Mouse (Mus musculus) c-Kit-negative CD71-positive TER-119-positive erythroid progenitor cells, embryonic 14.5 days (primary cell): Measurements from ENCODE around the gene Rin3.

Experiments used
- DNase-seq: peaks from one replicate; pipeline ENCODE4 v3.0.0-alpha.2; 2013; ENCODE audit warnings: low read depth, low spot score

Rin3 gene

DNA sequence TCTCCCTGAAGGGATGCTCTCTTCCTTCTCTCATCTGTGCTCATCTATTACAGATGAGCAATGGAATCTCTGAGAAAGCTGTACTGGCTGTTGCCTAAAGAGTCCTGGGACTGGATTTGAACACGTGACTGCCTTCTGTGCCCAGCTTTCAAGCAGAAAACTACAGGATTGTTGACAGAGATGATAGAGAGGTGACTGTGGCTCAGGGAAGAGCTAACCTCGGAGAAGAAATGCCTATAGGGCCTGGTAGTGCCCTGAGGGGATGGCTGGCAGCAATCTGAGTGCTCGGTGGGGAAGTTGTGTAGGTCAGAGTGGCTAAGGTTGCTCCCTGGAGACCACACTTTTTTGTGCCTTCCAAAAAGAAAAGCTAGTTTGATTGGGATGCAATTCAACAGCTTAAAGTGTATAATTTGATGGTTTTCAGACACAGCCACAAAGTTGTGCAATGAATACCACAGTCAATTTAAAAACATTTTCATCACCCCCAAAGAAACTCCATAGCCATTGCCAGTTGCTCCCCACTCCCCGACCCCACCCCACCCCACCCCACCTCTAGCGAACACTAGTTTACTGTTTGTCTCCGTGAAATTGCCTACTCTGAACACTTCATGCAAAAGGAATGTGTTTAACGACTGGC, 1.9 kb upstream of the Rin3 start:
- DNase-seq = no peak

DNA sequence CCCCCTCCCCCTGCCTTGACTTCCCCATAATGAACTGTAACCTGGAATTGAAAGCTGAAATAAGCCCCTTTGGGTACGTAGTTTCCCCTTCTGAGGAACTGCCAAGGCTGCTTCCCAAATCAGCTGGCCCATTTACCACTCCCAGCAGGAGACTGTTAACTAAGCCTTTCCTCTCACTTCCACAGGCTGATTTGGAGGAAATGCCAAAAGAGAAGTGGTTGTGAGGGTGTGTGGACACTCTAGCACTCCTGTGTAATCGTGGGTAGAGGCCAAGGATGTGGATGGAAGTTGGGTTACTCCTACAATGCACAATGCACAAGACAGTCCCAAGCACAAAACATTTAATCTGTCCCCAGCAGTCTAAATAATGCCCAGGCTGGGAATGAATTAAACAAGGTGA, 722 bp upstream of the Rin3 start:
- DNase-seq = no peak

DNA sequence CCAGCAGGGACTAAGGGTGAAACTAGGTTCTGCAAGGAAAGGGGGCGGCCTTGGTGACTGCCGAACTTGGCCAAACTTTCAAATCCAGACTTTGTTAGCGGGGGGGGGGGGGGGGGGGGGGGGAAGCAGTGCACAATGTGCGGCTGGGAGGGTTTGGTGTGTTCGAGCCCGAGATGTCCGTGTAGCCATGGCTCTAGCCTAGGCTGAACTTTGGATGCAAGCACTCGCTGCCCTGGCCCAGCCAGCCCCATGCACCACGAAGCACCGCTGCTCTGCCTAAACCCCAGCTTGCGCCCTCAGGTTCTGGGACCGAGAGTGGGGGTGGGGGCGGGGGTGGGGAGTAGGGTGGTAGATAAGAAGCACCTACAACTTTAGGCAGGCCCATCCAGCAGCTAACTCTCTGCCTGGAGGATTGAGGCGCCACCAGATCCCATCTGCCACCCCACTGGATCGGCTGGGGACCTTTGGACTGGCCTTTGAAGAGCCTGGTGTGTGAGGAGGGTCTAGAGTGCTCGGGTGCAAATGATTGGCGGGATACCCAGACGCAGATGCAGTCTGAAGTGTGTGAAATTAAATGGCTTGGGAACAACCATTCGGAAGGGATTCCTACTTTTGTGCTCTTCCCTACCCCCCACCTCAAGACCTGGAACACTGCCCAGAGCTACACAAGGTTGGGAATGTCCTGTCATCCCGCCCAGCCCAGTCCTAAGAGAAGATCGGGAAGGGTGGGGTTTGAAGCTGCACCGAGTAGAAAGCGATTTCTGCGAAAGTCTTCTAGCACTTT, 827 bp downstream of the Rin3 start:
- DNase-seq = no peak

DNA sequence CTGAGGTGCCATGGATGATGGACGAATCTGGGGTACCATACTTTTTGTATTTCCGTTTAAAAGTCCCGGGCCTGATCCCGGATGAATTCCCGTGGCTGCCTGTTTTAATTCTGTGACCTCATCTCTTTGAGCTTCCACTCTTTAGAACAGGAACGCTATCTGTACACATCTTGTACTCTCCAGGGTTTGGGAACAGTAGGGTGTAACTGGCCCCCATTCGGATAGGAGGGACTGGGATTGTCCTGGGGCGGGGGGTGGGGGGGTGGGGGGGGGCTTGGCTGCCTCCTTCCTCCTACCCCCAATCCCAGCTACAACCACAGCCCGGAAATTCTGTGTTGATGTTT, 1.4 kb downstream of the Rin3 start:
- no peak for DNase-seq

DNA sequence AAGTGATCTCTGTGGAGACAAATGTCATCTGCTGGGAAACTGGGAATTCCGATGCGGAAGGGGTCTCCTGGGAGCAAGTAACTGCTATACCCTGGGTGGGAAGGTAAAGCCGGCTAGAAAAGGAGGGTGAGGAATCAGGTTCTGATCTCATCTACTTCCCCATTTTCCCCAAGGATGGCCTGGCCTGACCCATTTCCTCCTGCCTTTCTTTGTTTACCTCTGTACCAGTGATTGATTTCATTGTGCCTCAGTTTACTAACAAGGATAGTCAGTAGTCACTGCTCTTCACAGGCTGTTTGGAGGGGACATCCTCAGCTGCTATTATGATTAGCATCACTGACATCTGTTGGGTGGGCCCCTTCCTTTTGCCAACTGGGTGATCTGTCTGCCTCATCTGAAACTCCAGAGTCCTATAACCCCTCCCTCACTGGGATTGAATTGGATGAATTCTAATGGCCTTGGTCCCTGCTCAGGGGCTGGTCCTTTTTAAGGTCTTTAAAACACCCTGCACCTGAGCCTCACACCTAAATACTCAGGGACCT, 1.8 kb downstream of the Rin3 start:
- DNase-seq = no peak

DNA sequence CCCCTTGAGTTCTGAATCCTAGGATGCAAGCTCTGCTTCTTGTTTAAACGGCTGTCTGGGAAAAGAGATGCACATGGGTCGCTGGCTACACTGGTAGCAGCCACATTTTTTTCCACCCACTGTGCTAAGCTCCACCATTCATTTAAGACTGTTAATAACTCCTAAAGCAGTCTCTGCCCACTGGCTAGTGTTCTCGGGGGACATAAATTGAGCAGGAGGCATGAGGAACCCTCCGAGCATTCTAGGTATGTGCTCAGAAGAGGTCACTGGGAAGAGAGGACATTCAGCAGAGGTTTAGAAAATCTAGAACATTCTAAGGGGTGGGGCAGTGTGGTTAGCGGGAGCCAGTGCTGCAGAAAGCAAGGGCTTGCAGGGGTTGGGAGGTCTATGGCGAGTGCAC, 2.5 kb downstream of the Rin3 start:
- no peak for DNase-seq

DNA sequence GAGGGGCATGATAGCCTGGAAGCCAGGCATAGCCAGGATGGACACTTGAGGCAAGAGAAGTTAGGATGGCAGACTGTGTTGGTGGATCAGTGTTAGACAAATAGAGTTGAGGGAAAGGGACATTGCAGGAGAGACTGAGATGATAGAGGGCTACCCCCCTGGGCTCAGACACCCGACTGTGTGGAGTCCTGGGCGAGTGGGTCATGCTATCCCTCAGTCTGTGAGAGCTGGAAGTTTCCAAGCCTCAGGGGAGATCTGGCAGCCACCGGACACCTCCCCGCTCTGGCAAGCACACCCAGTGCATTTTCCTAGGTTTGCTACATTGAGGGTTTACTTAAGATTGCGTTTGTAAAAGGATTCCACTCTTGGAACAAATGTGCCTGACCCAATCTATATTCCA, 2.9 kb downstream of the Rin3 start:
- DNase-seq = no peak

DNA sequence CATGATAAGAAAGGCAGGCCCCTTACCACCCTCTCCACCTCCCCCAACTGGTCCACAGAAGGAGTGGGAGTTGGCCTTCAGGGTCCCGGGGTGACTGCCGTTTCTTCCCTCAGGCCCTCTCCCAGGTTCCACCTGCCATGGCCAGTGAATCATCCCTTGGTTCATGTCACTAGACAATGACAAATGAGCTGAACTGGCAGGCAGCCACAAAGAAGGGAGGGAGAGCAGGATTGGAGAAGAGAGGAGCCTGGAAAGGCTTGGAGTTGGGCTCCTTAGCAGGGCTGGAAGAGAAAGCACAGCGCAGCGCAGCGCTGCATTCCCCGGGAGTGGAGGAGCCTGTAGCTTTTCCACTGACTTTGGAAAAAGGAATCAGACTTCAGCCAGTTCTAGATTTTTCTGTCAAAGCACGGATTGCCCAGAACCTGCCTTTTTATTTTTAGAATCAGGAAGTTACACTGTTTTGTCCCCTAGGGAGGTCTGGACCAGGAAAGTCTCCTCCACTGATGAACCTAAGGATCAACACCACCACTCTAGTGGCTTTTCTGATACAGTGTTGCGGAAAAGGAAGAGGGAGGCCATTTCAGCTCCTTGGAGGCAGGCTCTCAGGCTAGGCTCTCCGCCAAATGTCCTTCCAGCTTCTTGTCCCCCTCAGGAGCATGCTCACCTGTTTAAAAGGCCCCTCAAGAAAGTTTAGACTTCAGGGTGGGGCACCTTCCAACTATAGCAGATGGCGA, 4.0 kb downstream of the Rin3 start:
- DNase-seq = no peak

DNA sequence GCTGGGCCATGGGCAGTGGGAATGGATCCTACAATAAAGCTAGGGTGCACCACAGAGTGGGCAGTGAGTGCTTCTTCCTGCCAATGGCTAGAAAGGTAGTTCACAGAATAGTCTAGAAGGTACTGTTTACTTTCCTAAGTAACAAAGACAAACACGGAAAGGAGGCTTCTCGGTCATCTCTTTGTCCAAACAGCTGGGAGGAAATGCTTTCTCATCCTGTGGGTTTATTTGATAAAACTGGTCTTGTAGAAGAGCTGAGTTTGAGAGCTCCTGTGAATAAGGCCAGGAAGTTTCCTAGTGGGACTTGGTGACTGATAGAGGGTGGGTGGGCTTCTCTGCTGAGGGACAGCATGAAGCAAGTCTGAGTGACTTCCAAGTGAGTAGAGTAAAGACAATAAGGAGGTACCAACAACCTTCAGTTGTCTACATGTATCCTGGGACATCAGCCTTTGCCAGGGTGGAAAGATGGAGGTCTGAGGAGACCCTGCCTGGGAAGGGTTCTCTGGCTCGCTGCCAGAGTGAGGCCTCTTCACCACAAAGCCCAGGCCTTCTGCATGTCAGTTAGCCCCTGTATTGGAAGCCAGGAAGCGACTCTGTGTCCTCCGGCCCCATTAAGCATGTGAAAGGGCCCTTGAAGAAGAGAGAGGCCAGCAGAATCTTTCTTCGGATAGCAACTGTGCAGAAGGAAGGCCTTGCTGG, 5.2 kb downstream of the Rin3 start:
- DNase-seq = no peak

DNA sequence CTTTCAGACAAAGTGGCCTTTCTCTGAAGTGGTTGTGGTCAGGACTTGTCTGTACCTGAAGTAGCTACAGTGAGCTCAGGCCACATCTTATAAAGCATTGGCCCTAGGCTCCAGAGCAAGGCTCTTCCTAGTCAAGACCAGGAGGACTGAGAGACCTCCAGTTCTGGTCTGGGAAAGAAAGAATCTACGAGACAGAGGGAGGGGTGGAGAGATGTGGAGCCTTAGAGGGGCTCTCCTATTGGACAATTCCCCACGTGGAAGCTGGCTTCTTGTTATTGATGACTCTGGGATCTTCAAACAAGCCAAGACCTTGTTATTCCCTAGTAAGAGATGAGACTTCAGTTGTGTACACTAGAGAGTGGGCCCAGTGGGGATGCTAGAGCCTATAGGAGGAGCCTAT, 6.0 kb downstream of the Rin3 start:
- no peak for DNase-seq

DNA sequence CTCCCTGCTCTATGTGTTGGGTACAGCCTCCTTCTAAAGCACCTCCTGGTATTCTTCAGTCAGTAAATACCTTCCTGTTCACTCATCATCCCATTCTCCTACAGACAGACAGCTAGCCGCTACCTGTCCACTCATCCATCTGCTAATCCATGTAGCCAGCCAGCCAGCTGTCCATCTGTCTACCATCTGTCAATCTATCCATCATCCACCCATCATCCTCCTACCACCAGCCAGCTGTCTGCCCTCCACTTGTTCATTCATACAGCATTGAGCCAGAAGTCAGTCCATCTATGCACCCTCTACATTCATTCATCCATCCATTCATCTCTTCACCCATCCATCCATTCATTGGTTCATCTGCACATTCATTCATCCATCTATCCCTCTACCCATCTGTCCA, 6.7 kb downstream of the Rin3 start:
- no peak for DNase-seq

DNA sequence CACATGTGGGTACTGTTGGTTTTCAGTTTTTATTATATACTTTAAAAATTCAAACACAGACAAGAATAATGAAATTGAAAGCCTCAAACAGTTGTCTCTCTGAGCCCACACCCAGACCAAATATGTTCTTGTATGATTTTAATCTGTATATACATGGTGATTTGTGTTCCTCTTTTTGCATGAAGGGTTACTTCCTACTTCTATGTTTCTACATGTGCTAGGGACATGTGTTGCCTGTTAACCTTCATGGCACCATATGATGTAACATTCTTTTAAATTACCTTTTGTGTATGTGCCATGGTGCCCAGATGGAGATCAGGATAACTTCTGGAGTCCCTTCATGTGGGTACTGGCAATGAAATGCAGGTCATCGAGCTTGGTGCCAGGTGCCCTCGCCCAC, 7.8 kb downstream of the Rin3 start:
- no peak for DNase-seq

DNA sequence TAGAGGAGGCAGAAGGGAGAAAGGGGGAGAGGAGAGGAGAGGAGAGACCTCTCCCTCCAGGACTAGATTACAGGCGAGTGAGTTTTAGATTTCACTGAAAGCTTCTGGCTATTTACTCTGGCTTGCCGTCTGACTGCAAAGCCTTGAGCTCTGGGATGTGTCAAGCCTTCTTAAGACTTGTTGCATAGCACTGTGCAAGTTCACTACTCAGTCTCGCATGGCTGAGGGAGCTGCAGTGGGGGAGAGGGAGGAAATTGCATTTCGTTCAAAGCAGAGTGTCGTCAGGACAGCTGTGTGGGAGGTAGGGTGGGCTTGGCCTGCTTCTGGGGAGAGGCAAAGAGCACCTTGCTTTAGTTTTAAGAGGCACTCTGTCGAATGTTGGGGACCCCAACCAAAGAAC, 8.8 kb downstream of the Rin3 start:
- DNase-seq = no peak

DNA sequence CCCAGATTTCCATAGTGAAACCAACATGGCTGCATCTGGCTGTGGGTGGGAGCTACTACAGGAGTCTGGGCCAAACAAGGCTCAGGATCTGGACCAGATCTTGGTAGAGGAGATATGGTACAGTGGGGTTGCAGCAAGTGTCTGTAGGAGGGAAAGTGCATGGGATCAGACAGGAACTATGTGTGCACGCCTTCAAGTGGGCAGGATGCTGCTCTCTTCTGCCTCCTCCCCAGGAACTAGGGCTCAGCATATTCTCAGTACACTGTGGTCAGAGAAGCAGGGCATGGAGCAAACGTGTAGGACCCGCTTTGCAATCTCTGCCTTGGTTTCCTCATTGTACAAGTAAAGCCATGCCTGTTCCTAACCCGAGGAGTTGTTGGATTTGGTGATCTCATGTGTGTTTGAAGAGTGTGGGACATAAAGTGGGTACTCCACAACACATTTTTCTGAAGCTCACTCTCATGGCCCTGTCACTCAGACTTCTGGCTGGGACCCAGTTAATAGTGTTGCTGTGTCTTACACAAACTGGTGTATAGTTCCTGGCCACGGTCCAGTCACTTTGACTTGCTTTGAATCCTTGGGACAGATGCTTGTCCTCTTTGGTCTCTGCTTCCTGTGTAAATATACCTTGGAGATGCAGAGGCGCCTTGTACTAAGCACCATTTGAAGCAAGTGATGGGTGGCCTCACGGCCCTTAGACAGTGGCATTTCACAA, 9.8 kb downstream of the Rin3 start:
- DNase-seq = no peak

DNA sequence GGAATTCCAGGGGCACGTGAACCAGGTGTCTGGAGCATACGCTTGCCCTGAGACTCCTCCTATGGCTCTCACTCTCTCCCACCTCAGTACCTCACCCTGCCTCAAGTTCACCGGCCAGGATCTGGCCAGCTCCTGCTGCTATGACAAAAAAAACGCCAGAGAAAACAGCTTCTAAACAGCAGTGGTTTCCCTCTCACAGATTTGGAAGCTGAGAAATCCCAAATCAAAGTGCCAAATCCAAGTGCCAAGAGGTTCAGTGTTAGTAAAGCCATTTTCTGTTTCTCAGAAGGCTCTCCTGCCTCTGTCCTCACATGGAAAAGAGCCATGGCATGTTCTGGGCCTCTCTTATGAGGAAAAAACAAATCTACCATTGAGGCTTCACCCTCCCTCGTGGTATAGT, 11.8 kb downstream of the Rin3 start:
- DNase-seq = no peak

DNA sequence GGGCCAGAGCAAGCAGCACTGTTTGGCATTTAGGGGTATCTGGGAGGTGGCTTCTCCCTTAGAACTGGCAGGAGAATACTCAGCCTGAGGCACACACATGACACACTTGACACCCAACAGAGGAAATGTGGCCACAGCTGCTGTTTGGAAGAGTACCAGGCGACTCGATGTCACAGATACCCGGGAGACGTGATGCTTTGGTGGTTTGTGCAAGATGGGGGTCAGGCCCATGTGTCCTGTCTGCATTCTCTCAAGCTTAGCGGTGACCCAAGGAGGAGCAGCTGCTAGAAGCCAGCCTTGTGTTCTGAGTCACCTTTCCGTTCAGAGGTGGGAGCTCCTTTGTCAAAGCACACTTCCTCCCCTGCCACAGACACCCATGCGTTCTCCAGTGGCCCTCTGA, 12.4 kb downstream of the Rin3 start:
- DNase-seq = no peak

DNA sequence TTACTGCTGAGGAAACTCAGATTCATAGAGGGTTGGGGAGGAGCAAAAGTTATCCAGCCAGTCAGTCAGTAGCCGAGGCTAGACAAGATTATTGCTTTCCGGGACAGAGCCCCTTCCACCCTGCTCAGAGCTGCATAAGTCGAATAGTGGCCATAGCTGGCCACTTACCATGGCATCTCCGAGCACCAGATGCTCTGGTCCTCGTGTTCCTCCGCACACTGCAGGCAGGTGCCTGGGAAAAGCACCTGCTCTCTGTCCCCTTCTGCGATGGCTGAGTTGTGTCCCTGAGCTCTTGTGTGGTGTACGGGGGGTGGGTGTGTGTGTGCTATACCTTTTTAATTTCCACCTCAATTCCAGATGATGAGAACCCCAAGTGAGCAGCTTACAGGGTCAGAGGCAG, 12.8 kb downstream of the Rin3 start:
- no peak for DNase-seq

DNA sequence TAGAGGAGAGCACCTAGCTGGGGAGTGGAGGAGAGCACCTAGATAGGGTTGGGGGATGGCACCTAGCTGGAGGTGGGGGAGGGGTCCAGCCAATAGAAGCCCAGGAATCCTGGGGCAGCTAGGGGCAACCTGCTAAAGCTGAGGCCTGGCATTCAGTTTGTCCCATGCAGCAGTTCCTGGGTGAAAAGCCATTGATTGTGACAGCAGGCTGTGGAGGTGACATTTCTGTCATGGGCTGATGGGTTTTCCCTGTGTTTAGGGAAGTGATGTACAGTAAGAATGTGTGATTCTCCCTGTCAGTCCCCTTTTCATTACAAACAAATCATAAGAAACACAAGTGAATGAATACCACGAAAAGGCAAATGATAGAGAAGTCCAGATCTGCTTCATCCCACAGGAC, 13.5 kb downstream of the Rin3 start:
- DNase-seq = no peak

DNA sequence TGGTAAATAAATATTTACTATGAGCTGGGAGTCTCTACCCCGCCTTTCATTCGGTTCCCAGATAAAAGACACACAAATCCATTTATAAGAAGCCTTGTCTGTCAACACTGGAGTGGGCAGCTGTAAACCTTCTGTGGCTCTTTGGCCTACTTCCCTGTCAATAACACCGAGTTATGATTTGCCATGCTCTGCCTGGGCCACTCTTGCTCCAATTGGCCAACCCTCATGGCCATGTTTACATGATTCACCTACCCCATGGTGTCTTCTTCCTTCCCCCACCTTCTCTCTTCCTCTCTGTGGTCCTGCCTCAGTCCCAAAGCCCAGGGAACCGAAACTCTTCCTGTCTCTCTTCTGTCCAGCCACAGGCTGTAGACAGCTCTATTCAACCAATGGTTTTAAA, 14.1 kb downstream of the Rin3 start:
- DNase-seq = no peak

DNA sequence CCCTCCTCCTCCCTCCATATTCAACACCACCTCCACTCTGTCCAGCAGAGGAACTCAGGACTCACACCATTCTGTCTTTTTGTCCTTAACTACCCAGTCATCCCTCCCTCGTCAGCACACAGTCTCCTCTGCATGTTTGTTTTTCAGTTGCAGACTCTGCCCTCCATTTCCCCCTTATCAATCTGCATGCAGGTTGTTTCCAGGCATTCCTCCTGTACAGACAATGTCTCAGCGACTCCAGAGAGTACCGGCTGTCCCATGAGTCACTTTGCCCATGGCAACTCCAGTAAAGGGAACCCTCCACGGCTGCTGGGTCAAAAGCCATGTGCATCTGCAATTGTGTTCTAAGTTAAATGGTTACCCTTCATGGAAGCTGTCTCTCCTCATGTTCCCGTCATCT, 16.4 kb downstream of the Rin3 start:
- no peak for DNase-seq

DNA sequence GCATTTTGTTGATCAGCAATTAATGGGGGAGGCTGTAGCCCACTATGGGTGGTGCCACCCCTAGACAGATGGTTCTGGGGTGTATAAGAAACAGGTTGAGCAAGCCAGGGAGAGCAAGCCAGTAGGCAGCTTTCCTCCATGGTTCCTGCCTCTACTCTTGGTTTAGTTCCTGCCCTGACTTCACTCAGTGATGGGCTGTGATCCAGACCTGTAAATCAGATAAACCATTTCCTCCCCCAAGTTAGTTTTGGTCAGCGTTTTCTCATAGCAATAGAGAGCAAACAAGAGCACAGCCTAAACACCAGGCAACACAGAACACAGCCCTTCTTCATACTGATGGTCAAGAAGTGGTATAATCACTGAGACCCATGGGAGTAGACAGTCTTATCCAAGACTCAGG, 18.7 kb downstream of the Rin3 start:
- no peak for DNase-seq

DNA sequence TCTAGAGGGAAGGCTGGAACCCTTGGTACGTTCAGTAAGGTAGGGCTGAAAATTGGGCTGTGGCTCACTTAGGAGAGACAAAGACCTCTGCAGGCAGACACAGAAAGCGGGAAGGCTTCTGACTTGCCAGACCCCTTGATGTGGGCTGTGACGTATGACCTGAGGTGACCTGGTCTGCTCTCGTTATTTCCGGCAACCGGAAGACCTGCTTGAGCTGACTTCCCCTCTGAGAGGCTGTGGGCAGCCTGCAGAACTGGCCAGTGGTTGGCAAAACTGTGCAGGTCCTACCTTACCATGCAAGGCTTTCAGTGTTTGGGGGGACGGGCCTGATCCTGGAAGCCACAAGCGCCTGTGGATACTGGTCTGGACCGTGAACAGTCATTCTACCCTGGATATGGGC, 19.5 kb downstream of the Rin3 start:
- DNase-seq = no peak
